Mouse (Mus musculus): ENCODE data around the gene Ttll10. TPM values are rescaled to one million over a fixed set of nuclear protein-coding genes. Genes with fewer than 3 reads are reported as not detected.

Ttll10 gene
- total RNA-seq, 4 experiments from 2014 or later: 0.27 to 0.80 (median 0.45) TPM; not detected in 1

- no peak for DNase-seq (ENCODE audit: low spot score in 2 of 2)
Measured at GRCm38 (mm10) chr4:156065156-156065894, 6.1 kb upstream of the Ttll10 start.

GRCm38 (mm10) chr4:156064510-156064897, 5.3 kb upstream of the Ttll10 start:
- DNase-seq (ENCODE audit: low spot score in 2 of 2): no peak

- no peak for DNase-seq (ENCODE audit: low spot score in 2 of 2)
Measured at GRCm38 (mm10) chr4:156063861-156064509, 4.8 kb upstream of the Ttll10 start.

- DNase-seq (ENCODE audit: low spot score in 2 of 2): no peak
Measured at GRCm38 (mm10) chr4:156059713-156060112, 499 bp upstream of the Ttll10 start.

GRCm38 (mm10) chr4:156058826-156059225, 388 bp downstream of the Ttll10 start:
- DNase-seq (ENCODE audit: low spot score in 2 of 2): no peak

- DNase-seq (ENCODE audit: low spot score in 2 of 2): no peak
Measured at GRCm38 (mm10) chr4:156057702-156058101, 1.5 kb downstream of the Ttll10 start.

GRCm38 (mm10) chr4:156055173-156055572, 4.0 kb downstream of the Ttll10 start:
- DNase-seq (ENCODE audit: low spot score in 2 of 2): no peak

- DNase-seq (ENCODE audit: low spot score in 2 of 2): no peak
Measured at GRCm38 (mm10) chr4:156054606-156055005, 4.6 kb downstream of the Ttll10 start.

- no peak for DNase-seq (ENCODE audit: low spot score in 2 of 2)
Measured at GRCm38 (mm10) chr4:156054130-156054529, 5.1 kb downstream of the Ttll10 start.

- no peak for DNase-seq (ENCODE audit: low spot score in 2 of 2)
Measured at GRCm38 (mm10) chr4:156053113-156053512, 6.1 kb downstream of the Ttll10 start.

GRCm38 (mm10) chr4:156050391-156050980, 8.7 kb downstream of the Ttll10 start:
- DNase-seq (ENCODE audit: low spot score in 2 of 2): no peak

- no peak for DNase-seq (ENCODE audit: low spot score in 2 of 2)
Measured at GRCm38 (mm10) chr4:156049779-156050178, 9.4 kb downstream of the Ttll10 start.

- DNase-seq (ENCODE audit: low spot score in 2 of 2): no peak
Measured at GRCm38 (mm10) chr4:156044754-156045153, 14.5 kb downstream of the Ttll10 start.

GRCm38 (mm10) chr4:156034901-156035300, 24.3 kb downstream of the Ttll10 start:
- DNase-seq (ENCODE audit: low spot score in 2 of 2): no peak

GRCm38 (mm10) chr4:156034301-156034700, 24.9 kb downstream of the Ttll10 start:
- no peak for DNase-seq (ENCODE audit: low spot score in 2 of 2)

GRCm38 (mm10) chr4:156033476-156034119, 25.6 kb downstream of the Ttll10 start:
- no peak for DNase-seq (ENCODE audit: low spot score in 2 of 2)

GRCm38 (mm10) chr4:156032856-156033255, 26.4 kb downstream of the Ttll10 start:
- no peak for DNase-seq (ENCODE audit: low spot score in 2 of 2)

GRCm38 (mm10) chr4:156031593-156032391, 27.4 kb downstream of the Ttll10 start:
- peak; percentile 71 to 81 for DNase-seq (ENCODE audit: low spot score in 2 of 2)

- no peak for DNase-seq (ENCODE audit: low spot score in 2 of 2)
Measured at GRCm38 (mm10) chr4:156031255-156031592, 28.0 kb downstream of the Ttll10 start.

- no peak for DNase-seq (ENCODE audit: low spot score in 2 of 2)
Measured at GRCm38 (mm10) chr4:156030651-156031118, 28.5 kb downstream of the Ttll10 start.

- no peak for DNase-seq (ENCODE audit: low spot score in 2 of 2)
Measured at GRCm38 (mm10) chr4:156028580-156028979, 30.6 kb downstream of the Ttll10 start.

Measured in layer of hippocampus, adult 8-10 months (tissue).